Mouse (Mus musculus) kidney, adult 18-20 months (tissue): ENCODE measurements around the gene Dnajb4.

ENCODE experiments used
- DNase-seq: peaks from one replicate; pipeline ENCODE4 v3.0.0; 2021

Gene Dnajb4

GRCm38 (mm10) chr3:152209967-152210634 lies at the start of gene Dnajb4, which contains the start of gene Fubp1:
Dnajb4 (minus strand) TSS chr3:152210302.
Fubp1 (plus strand) TSS chr3:152210422.
- peak; percentile 100 for DNase-seq

GRCm38 (mm10) chr3:152259409-152259808 lies 49.3 kb upstream of the Dnajb4 start:
- DNase-seq, result peak; percentile 86

GRCm38 (mm10) chr3:152257528-152257927 lies 47.4 kb upstream of the Dnajb4 start:
- DNase-seq, result no peak

GRCm38 (mm10) chr3:152250487-152250886 lies 40.4 kb upstream of the Dnajb4 start:
- no peak for DNase-seq

- DNase-seq, result no peak
Observed at GRCm38 (mm10) chr3:152247708-152248107, 37.6 kb upstream of the Dnajb4 start.

GRCm38 (mm10) chr3:152245273-152245910 lies 35.3 kb upstream of the Dnajb4 start:
- no peak for DNase-seq

- DNase-seq, result no peak
Observed at GRCm38 (mm10) chr3:152243304-152243703, 33.2 kb upstream of the Dnajb4 start.

- DNase-seq, result no peak
Observed at GRCm38 (mm10) chr3:152241098-152241497, 31.0 kb upstream of the Dnajb4 start.

GRCm38 (mm10) chr3:152239592-152239991 lies 29.5 kb upstream of the Dnajb4 start:
- DNase-seq, result no peak

- no peak for DNase-seq
Observed at GRCm38 (mm10) chr3:152238836-152239235, 28.7 kb upstream of the Dnajb4 start.

- DNase-seq, result no peak
Observed at GRCm38 (mm10) chr3:152235805-152236204, 25.7 kb upstream of the Dnajb4 start.

- DNase-seq, result no peak
Observed at GRCm38 (mm10) chr3:152235238-152235637, 25.1 kb upstream of the Dnajb4 start.

- no peak for DNase-seq
Observed at GRCm38 (mm10) chr3:152231333-152232100, 21.4 kb upstream of the Dnajb4 start.

- DNase-seq, result no peak
Observed at GRCm38 (mm10) chr3:152229271-152229670, 19.2 kb upstream of the Dnajb4 start.

GRCm38 (mm10) chr3:152228843-152229242 lies 18.7 kb upstream of the Dnajb4 start:
- no peak for DNase-seq

- no peak for DNase-seq
Observed at GRCm38 (mm10) chr3:152225906-152226305, 15.8 kb upstream of the Dnajb4 start.

GRCm38 (mm10) chr3:152224918-152225317 lies 14.8 kb upstream of the Dnajb4 start:
- DNase-seq, result no peak

- DNase-seq, result no peak
Observed at GRCm38 (mm10) chr3:152213416-152213815, 3.3 kb upstream of the Dnajb4 start.

GRCm38 (mm10) chr3:152211731-152212279 lies 1.7 kb upstream of the Dnajb4 start:
- no peak for DNase-seq

- DNase-seq, result peak; percentile 78
Observed at GRCm38 (mm10) chr3:152210728-152211391, 758 bp upstream of the Dnajb4 start.

GRCm38 (mm10) chr3:152209177-152209966 lies 730 bp downstream of the Dnajb4 start:
- no peak for DNase-seq
